Comparison of ENCODE assay signal across 9 mouse cellular contexts in the genomic region with DNA sequence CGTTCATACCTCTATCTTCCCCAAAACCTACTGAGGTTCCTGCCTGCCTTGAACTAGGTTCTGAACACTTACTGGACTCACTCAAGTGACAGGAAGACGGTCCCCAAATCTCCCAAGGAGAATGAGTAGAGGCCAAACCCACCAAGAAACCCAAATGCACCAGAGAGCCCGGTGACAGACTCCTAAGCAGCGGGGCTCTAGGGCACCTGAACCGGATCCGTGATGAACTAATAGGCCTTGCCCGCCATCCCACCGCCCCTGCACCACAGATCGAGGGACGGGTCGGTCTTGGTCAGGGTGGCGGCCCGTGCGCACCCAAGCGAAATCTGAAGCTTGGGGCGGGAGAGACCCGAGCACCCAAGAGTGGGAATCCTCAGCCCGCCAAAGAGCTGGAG. TPM values are rescaled to one million over a fixed set of nuclear protein-coding genes. Genes with fewer than 3 reads are reported as not detected.
DNase-seq lines count a peak whose midpoint lies in the region; ATAC-seq lines count a peak whose summit lies in the region.
"Had no signal": no experiment of that assay in that cellular context is flagged by ENCODE, and none has a peak within 500 bp of the region (broad histone marks: within the 10 kb centered on the region; RNA-seq: fewer than 3 reads in every experiment).

No protein-coding gene starts in this region.

- 35% methylated on average over 18 of the region's 18 CpGs for WGBS in heart, embryonic 16.5 days
- WGBS in midbrain, embryonic 11.5 days: 15% methylated on average over 18 of the region's 18 CpGs
- 39% methylated on average over 18 of the region's 18 CpGs for WGBS in midbrain, embryonic 16.5 days
- WGBS in forebrain, embryonic 12.5 days: 19% methylated on average over 18 of the region's 18 CpGs
- 34% methylated on average over 18 of the region's 18 CpGs for WGBS in limb, embryonic 15.5 days

- peaks cover 11% of the 10 kb centered on the region for H3K4me1 ChIP-seq in heart, embryonic 16.5 days (ENCODE audit: control insufficient read depth, insufficient read depth, low read length)
- H3K4me1 ChIP-seq in midbrain, embryonic 11.5 days (ENCODE audit: control insufficient read depth, insufficient read depth, low read length): peaks cover 14% of the 10 kb centered on the region
- H3K4me1 ChIP-seq in midbrain, embryonic 16.5 days (ENCODE audit: control insufficient read depth, insufficient read depth, low read length): peaks cover 14% of the 10 kb centered on the region
- H3K4me1 ChIP-seq in forebrain, embryonic 12.5 days: peaks cover 20% of the 10 kb centered on the region
- peaks cover 21% of the 10 kb centered on the region for H3K4me1 ChIP-seq in limb, embryonic 15.5 days

- no peak overlapping the region for H3K9ac ChIP-seq in heart, embryonic 16.5 days (ENCODE audit: low read length)
- no peak overlapping the region for H3K9ac ChIP-seq in midbrain, embryonic 11.5 days (ENCODE audit: low read length)
- H3K9ac ChIP-seq in midbrain, embryonic 16.5 days (ENCODE audit: low read depth, low read length): no peak overlapping the region
- H3K9ac ChIP-seq in forebrain, embryonic 12.5 days: no peak overlapping the region
- no peak overlapping the region for H3K9ac ChIP-seq in limb, embryonic 15.5 days

- H3K36me3 ChIP-seq in heart, embryonic 16.5 days (ENCODE audit: control insufficient read depth, insufficient read depth): peaks cover 7% of the 10 kb centered on the region
- H3K36me3 ChIP-seq in midbrain, embryonic 11.5 days (ENCODE audit: control insufficient read depth, insufficient read depth, low read length): peaks cover 13% of the 10 kb centered on the region; the same call in 1 of the 2 replicates
- H3K36me3 ChIP-seq in midbrain, embryonic 16.5 days (ENCODE audit: control insufficient read depth, insufficient read depth, low read length): peaks cover 49% of the 10 kb centered on the region
- H3K36me3 ChIP-seq in forebrain, embryonic 12.5 days (replicated peaks): peaks cover 77% of the 10 kb centered on the region
- H3K36me3 ChIP-seq in limb, embryonic 15.5 days: peaks cover 57% of the 10 kb centered on the region

- H3K9me3 ChIP-seq in heart, embryonic 16.5 days (replicated peaks; ENCODE audit: control insufficient read depth, low read length): no peaks in the 10 kb centered on the region
- H3K9me3 ChIP-seq in midbrain, embryonic 11.5 days (ENCODE audit: control insufficient read depth, low read length): no peaks in the 10 kb centered on the region
- no peaks in the 10 kb centered on the region; the same call in 1 of the 2 replicates for H3K9me3 ChIP-seq in midbrain, embryonic 16.5 days (replicated peaks; ENCODE audit: control insufficient read depth, low read length, poor library complexity, severe bottlenecking)
- no peaks in the 10 kb centered on the region for H3K9me3 ChIP-seq in forebrain, embryonic 12.5 days
- H3K9me3 ChIP-seq in limb, embryonic 15.5 days: no peaks in the 10 kb centered on the region

- H3K4me2 ChIP-seq in heart, embryonic 16.5 days (ENCODE audit: low read depth, low read length): peak overlapping the region; percentile 69; the same call in 1 of the 2 replicates
- no peak overlapping the region for H3K4me2 ChIP-seq in midbrain, embryonic 11.5 days
- H3K4me2 ChIP-seq in midbrain, embryonic 16.5 days (ENCODE audit: low read length): no peak overlapping the region
- no peak overlapping the region for H3K4me2 ChIP-seq in forebrain, embryonic 12.5 days
- peak overlapping the region; percentile 73 for H3K4me2 ChIP-seq in limb, embryonic 15.5 days

- no peak for ATAC-seq in heart, embryonic 16.5 days (replicated peaks; ENCODE audit: extremely low read depth, insufficient read depth, low FRiP score)
- no peak for ATAC-seq in midbrain, embryonic 11.5 days (ENCODE audit: low FRiP score)
- no peak for ATAC-seq in midbrain, embryonic 16.5 days
- ATAC-seq in forebrain, embryonic 12.5 days (ENCODE audit: low FRiP score): no peak
- ATAC-seq in limb, embryonic 15.5 days (ENCODE audit: insufficient number of reproducible peaks, low FRiP score, low TSS enrichment, low read depth): no peak

- H3K27ac ChIP-seq in heart, embryonic 16.5 days (ENCODE audit: low read length): no peak overlapping the region
- no peak overlapping the region for H3K27ac ChIP-seq in midbrain, embryonic 11.5 days (ENCODE audit: low read depth, low read length)
- no peak overlapping the region for H3K27ac ChIP-seq in midbrain, embryonic 16.5 days (ENCODE audit: low read length)
- no peak overlapping the region for H3K27ac ChIP-seq in forebrain, embryonic 12.5 days
- H3K27ac ChIP-seq in limb, embryonic 15.5 days: no peak overlapping the region

- no peak for DNase-seq in heart, adult 11 months
- DNase-seq in midbrain, embryonic 11.5 days (ENCODE audit: low spot score, missing footprints): peak; percentile 94
- DNase-seq in right cerebral cortex, postnatal 10 days (ENCODE audit: low spot score in 2 of 2): no peak
- no peak for DNase-seq in right cerebral cortex, adult 18-20 months

- H3K4me3 ChIP-seq in heart, embryonic 16.5 days (ENCODE audit: low read length): peak overlapping the region; percentile 48
- H3K4me3 ChIP-seq in midbrain, embryonic 11.5 days (ENCODE audit: low read depth, low read length): no peak overlapping the region
- no peak overlapping the region for H3K4me3 ChIP-seq in midbrain, embryonic 16.5 days (ENCODE audit: low read depth, low read length)
- peak overlapping the region; percentile 40; the same call in 1 of the 2 replicates for H3K4me3 ChIP-seq in forebrain, embryonic 12.5 days (replicated peaks)
- peak overlapping the region; percentile 42; the same call in 1 of the 2 replicates for H3K4me3 ChIP-seq in limb, embryonic 15.5 days

- peaks cover 68% of the 10 kb centered on the region for H3K27me3 ChIP-seq in heart, embryonic 16.5 days (ENCODE audit: control insufficient read depth, insufficient read depth, low read length)
- H3K27me3 ChIP-seq in midbrain, embryonic 11.5 days (ENCODE audit: control insufficient read depth, insufficient read depth, low read length): peaks cover 64% of the 10 kb centered on the region
- peaks cover 24% of the 10 kb centered on the region for H3K27me3 ChIP-seq in midbrain, embryonic 16.5 days (ENCODE audit: control insufficient read depth, insufficient read depth, low read depth, low read length)
- peaks cover 69% of the 10 kb centered on the region for H3K27me3 ChIP-seq in forebrain, embryonic 12.5 days
- peaks cover 71% of the 10 kb centered on the region for H3K27me3 ChIP-seq in limb, embryonic 15.5 days
- H3K27me3 ChIP-seq: CH12.LX had no signal

RNA-seq across cellular contexts. Expression of a gene that starts 17.0 kb away (rescaled TPM):
- 1.5 and 1.9 TPM in 2 replicates for polyA plus RNA-seq in heart, embryonic 16.5 days (2015; fragmentation: Nextera tagmentation; extraction: Ambion mirVana)
- polyA plus RNA-seq in midbrain, embryonic 11.5 days (2014; fragmentation: Nextera tagmentation; extraction: Ambion mirVana): 4.3 and 4.5 TPM in 2 replicates
- polyA plus RNA-seq in midbrain, embryonic 16.5 days (2015; fragmentation: Nextera tagmentation; extraction: Ambion mirVana): 8.7 and 9.6 TPM in 2 replicates
- 13.2 and 13.9 TPM in 2 replicates for polyA plus RNA-seq in forebrain, embryonic 12.5 days (2016; fragmentation: Nextera tagmentation; extraction: Ambion mirVana)
- 3.1 and 3.6 TPM in 2 replicates for polyA plus RNA-seq in limb, embryonic 15.5 days (2015; fragmentation: Nextera tagmentation; extraction: Ambion mirVana)

RNA-seq across cellular contexts. Expression of a gene that starts 17.8 kb away (rescaled TPM):
- 7.5 and 7.8 TPM in 2 replicates for polyA plus RNA-seq in heart, embryonic 16.5 days (2015; fragmentation: Nextera tagmentation; extraction: Ambion mirVana)
- 22.0 and 25.9 TPM in 2 replicates for polyA plus RNA-seq in midbrain, embryonic 11.5 days (2014; fragmentation: Nextera tagmentation; extraction: Ambion mirVana)
- 18.9 and 20.0 TPM in 2 replicates for polyA plus RNA-seq in midbrain, embryonic 16.5 days (2015; fragmentation: Nextera tagmentation; extraction: Ambion mirVana)
- polyA plus RNA-seq in forebrain, embryonic 12.5 days (2016; fragmentation: Nextera tagmentation; extraction: Ambion mirVana): 28.5 and 29.1 TPM in 2 replicates
- polyA plus RNA-seq in limb, embryonic 15.5 days (2015; fragmentation: Nextera tagmentation; extraction: Ambion mirVana): 14.8 and 17.0 TPM in 2 replicates

RNA-seq across cellular contexts. Expression of a gene that starts 26.1 kb away (rescaled TPM):
- polyA plus RNA-seq in heart, embryonic 16.5 days (2015; fragmentation: Nextera tagmentation; extraction: Ambion mirVana): not detected in 2 replicates
- polyA plus RNA-seq in midbrain, embryonic 11.5 days (2014; fragmentation: Nextera tagmentation; extraction: Ambion mirVana): not detected in 2 replicates
- polyA plus RNA-seq in midbrain, embryonic 16.5 days (2015; fragmentation: Nextera tagmentation; extraction: Ambion mirVana): not detected in 2 replicates
- polyA plus RNA-seq in forebrain, embryonic 12.5 days (2016; fragmentation: Nextera tagmentation; extraction: Ambion mirVana): not detected in 2 replicates
- polyA plus RNA-seq in limb, embryonic 15.5 days (2015; fragmentation: Nextera tagmentation; extraction: Ambion mirVana): not detected in 2 replicates

RNA-seq across cellular contexts. Expression of a gene that starts 40.6 kb away (rescaled TPM):
- polyA plus RNA-seq in heart, embryonic 16.5 days (2015; fragmentation: Nextera tagmentation; extraction: Ambion mirVana): not detected in 2 replicates
- polyA plus RNA-seq in midbrain, embryonic 11.5 days (2014; fragmentation: Nextera tagmentation; extraction: Ambion mirVana): 0.08 TPM in 1 of 2 replicates, not detected in the other
- 0.15 and 0.48 TPM in 2 replicates for polyA plus RNA-seq in midbrain, embryonic 16.5 days (2015; fragmentation: Nextera tagmentation; extraction: Ambion mirVana)
- 0.09 TPM in 1 of 2 replicates, not detected in the other for polyA plus RNA-seq in forebrain, embryonic 12.5 days (2016; fragmentation: Nextera tagmentation; extraction: Ambion mirVana)
- polyA plus RNA-seq in limb, embryonic 15.5 days (2015; fragmentation: Nextera tagmentation; extraction: Ambion mirVana): 0.10 and 0.18 TPM in 2 replicates

Comparison
In these comparisons a context has a peak if more than half of its experiments do, and no peak if none do; other contexts are left out.
1. H3K4me2 ChIP-seq: peak in heart, embryonic 16.5 days (single experiment) and limb, embryonic 15.5 days (single experiment); none in midbrain, embryonic 11.5 days (single experiment), midbrain, embryonic 16.5 days (single experiment) and forebrain, embryonic 12.5 days (single experiment).
2. H3K4me3 ChIP-seq: peak in heart, embryonic 16.5 days (single experiment), forebrain, embryonic 12.5 days (single experiment) and limb, embryonic 15.5 days (single experiment); none in midbrain, embryonic 11.5 days (single experiment) and midbrain, embryonic 16.5 days (single experiment).